Comparison of ENCODE assay signal across 26 mouse cellular contexts in genomic region chr17:30359392-30359791, GRCm38 (mm10).
DNase-seq lines count a peak whose midpoint lies in the region; ATAC-seq and TF ChIP-seq lines count a peak whose summit lies in the region.
"Had no signal": no experiment of that assay in that cellular context is flagged by ENCODE, and none has a peak within 500 bp of the region (broad histone marks: within the 10 kb centered on the region; RNA-seq: fewer than 3 reads in every experiment).

No protein-coding gene starts in this region.

- no peak overlapping the region for H3K4me3 ChIP-seq in hindbrain, embryonic 13.5 days
- no peak overlapping the region for H3K4me3 ChIP-seq in hindbrain, postnatal 0 days (ENCODE audit: low read length)
- H3K4me3 ChIP-seq in limb, embryonic 12.5 days (replicated peaks) = no peak overlapping the region
- H3K4me3 ChIP-seq: forebrain, embryonic 13.5 days; limb, embryonic 13.5 days; lung, embryonic 15.5 days; midbrain, embryonic 10.5 days; myocyte; stomach, embryonic 15.5 days had no signal

- no peak for DNase-seq in hindbrain, postnatal 0 days (ENCODE audit: low spot score)
- peak; percentile 30 for DNase-seq in layer of hippocampus, adult 11-12 months (ENCODE audit: low spot score)
- DNase-seq in layer of hippocampus, adult 9-10 months (ENCODE audit: low spot score) = no peak
- peak; percentile 37 for DNase-seq in right cerebral cortex, adult 18-20 months
- DNase-seq in right cerebral cortex, postnatal 14 days = no peak
- DNase-seq: adrenal gland, adult 2 months; adrenal gland, postnatal 36 days; cerebellum, adult 8-10 months; cerebellum, postnatal 25 days; kidney, adult 2 months; right cerebral cortex, postnatal 25 days; thymus, postnatal 14 days had no signal

- peaks cover 39% of the 10 kb centered on the region for H3K4me1 ChIP-seq in hindbrain, embryonic 13.5 days (replicated peaks)
- H3K4me1 ChIP-seq in hindbrain, postnatal 0 days (ENCODE audit: insufficient read depth, low read length) = no peaks in the 10 kb centered on the region; the same call in 1 of the 2 replicates
- peaks cover 43% of the 10 kb centered on the region for H3K4me1 ChIP-seq in limb, embryonic 12.5 days (replicated peaks)

- no peak for ATAC-seq in hindbrain, embryonic 13.5 days (ENCODE audit: low FRiP score)
- ATAC-seq in hindbrain, postnatal 0 days = no peak
- no peak for ATAC-seq in limb, embryonic 12.5 days (ENCODE audit: insufficient number of reproducible peaks, insufficient read depth, low FRiP score, low TSS enrichment, low read depth)
- ATAC-seq in inflammation-experienced regulatory T-cells, adult 6 months = no peak
- ATAC-seq: activated CD4-positive, CD25-positive, alpha-beta regulatory T cell, adult 4 months; forebrain, embryonic 13.5 days; midbrain, embryonic 16.5 days had no signal

- no peak overlapping the region for H3K9ac ChIP-seq in hindbrain, embryonic 13.5 days
- H3K9ac ChIP-seq in hindbrain, postnatal 0 days (replicated peaks; ENCODE audit: low read length) = no peak overlapping the region
- H3K9ac ChIP-seq in limb, embryonic 12.5 days (replicated peaks) = peak overlapping the region; percentile 42; the same call in 1 of the 2 replicates
- H3K9ac ChIP-seq: forebrain, embryonic 13.5 days; hindbrain, embryonic 14.5 days; limb, embryonic 13.5 days; lung, embryonic 15.5 days; stomach, embryonic 15.5 days had no signal

- no peaks in the 10 kb centered on the region for H3K9me3 ChIP-seq in hindbrain, embryonic 13.5 days
- H3K9me3 ChIP-seq in hindbrain, postnatal 0 days (ENCODE audit: low read length) = no peaks in the 10 kb centered on the region
- no peaks in the 10 kb centered on the region for H3K9me3 ChIP-seq in limb, embryonic 12.5 days
- H3K9me3 ChIP-seq: forebrain, embryonic 13.5 days; limb, embryonic 13.5 days; lung, embryonic 15.5 days; midbrain, embryonic 10.5 days; stomach, embryonic 15.5 days had no signal

- 70% methylated on average over 5 of the region's 5 CpGs for WGBS in hindbrain, embryonic 13.5 days
- WGBS in hindbrain, postnatal 0 days = 77% methylated on average over 5 of the region's 5 CpGs
- 17% methylated on average over 5 of the region's 5 CpGs for WGBS in limb, embryonic 12.5 days

- no peak for TF ChIP-seq CTCF in hindbrain, postnatal 0 days (IDR thresholded peaks at IDR 0.05; ENCODE audit: low read depth)

- no peaks in the 10 kb centered on the region for H3K36me3 ChIP-seq in hindbrain, embryonic 13.5 days
- H3K36me3 ChIP-seq in hindbrain, postnatal 0 days (ENCODE audit: insufficient read depth, low read length) = no peaks in the 10 kb centered on the region
- H3K36me3 ChIP-seq in limb, embryonic 12.5 days = no peaks in the 10 kb centered on the region
- H3K36me3 ChIP-seq: limb, embryonic 13.5 days; lung, embryonic 15.5 days; midbrain, embryonic 10.5 days; stomach, embryonic 15.5 days had no signal

- peak overlapping the region; percentile 55 for H3K27ac ChIP-seq in hindbrain, embryonic 13.5 days
- H3K27ac ChIP-seq in hindbrain, postnatal 0 days = no peak overlapping the region
- peak overlapping the region; percentile 64; the same call in 1 of the 2 replicates for H3K27ac ChIP-seq in limb, embryonic 12.5 days
- H3K27ac ChIP-seq: forebrain, embryonic 13.5 days; limb, embryonic 13.5 days; lung, embryonic 15.5 days; midbrain, embryonic 10.5 days; stomach, embryonic 15.5 days had no signal

- no peaks in the 10 kb centered on the region for H3K27me3 ChIP-seq in hindbrain, embryonic 13.5 days
- no peaks in the 10 kb centered on the region for H3K27me3 ChIP-seq in hindbrain, postnatal 0 days (ENCODE audit: insufficient read depth, low read length)
- H3K27me3 ChIP-seq in limb, embryonic 12.5 days = no peaks in the 10 kb centered on the region
- H3K27me3 ChIP-seq: CH12.LX; forebrain, embryonic 13.5 days; limb, embryonic 13.5 days; lung, embryonic 15.5 days; stomach, embryonic 15.5 days had no signal

- no peak overlapping the region for H3K4me2 ChIP-seq in hindbrain, embryonic 13.5 days
- H3K4me2 ChIP-seq in hindbrain, postnatal 0 days (ENCODE audit: low read depth, low read length) = no peak overlapping the region
- no peak overlapping the region for H3K4me2 ChIP-seq in limb, embryonic 12.5 days
- H3K4me2 ChIP-seq: forebrain, embryonic 13.5 days; hindbrain, embryonic 14.5 days; limb, embryonic 13.5 days; liver, embryonic 11.5 days; lung, embryonic 15.5 days; stomach, embryonic 15.5 days had no signal

Comparison
In these comparisons a context has a peak if more than half of its experiments do, and no peak if none do; other contexts are left out.
1. DNase-seq: peak in layer of hippocampus, adult 11-12 months (single experiment) and right cerebral cortex, adult 18-20 months (single experiment); none in hindbrain, postnatal 0 days (single experiment), layer of hippocampus, adult 9-10 months (single experiment) and right cerebral cortex, postnatal 14 days (single experiment).